Mouse (Mus musculus): ENCODE data around the gene Ntmt1. TPM values are rescaled to one million over a fixed set of nuclear protein-coding genes. Genes with fewer than 3 reads are reported as not detected.

The Ntmt1 gene
- polyA plus RNA-seq, 1 experiment from 2014 or later, result 110 TPM

DNA sequence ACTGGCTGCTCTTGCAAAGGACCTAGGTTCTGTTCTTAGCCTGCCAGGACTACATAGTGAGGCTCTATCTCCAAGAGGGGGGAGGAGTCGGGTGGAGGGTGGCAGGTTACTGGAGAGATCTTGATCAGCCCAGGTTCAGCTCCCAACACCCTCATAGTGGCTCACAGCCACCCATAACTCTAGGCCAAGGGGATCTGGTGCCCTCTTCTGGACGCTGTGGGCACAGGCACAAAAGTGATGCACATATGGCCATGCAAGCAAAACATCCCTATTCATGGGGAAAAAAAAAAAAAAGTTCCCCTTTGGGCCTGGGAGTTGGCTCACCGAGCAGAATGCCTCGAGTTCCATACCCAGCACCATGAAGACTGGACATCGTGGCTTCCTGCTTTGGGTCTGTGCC, 21.7 kb downstream of the Ntmt1 start:
- no peaks in the 10 kb centered on the region for H3K27me3 ChIP-seq
- peaks cover 18% of the 10 kb centered on the region for H3K4me1 ChIP-seq (replicated peaks)
- H3K9ac ChIP-seq, result no peak overlapping the region
- 36% methylated on average over 5 of the region's 5 CpGs for WGBS
- H3K27ac ChIP-seq (replicated peaks), result no peak overlapping the region
- no peak overlapping the region for H3K4me3 ChIP-seq
- H3K9me3 ChIP-seq, result no peaks in the 10 kb centered on the region
- peaks cover 16% of the 10 kb centered on the region for H3K36me3 ChIP-seq
- no peak for ATAC-seq (ENCODE audit: low FRiP score, low read depth)
- H3K4me2 ChIP-seq, result no peak overlapping the region

DNA sequence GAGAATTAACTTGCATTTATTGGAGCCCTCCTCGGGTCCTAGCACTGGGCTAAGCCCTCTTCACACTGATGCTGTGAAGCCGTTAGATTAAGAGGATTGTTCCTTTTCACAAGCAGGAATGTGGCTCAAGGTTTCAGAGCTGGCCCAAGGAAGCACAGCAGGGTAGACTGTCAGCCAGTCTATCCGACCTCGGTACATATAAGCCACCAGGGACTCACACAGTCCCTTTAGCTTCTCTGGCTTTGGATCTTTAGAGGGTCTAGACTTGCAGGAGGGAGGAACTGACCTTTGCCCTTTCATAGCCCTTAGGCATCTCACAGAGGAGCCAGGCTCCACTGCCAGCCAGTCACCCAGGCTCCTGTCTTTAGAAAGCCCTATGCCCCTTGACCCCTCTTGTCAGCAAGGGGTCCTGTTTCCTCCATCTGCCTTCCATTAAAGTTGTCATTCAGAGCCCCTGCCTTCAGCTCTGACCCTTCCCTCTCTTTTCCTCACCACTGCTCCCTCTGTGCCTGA, 22.7 kb downstream of the Ntmt1 start, which contains the start of gene Asb6:
Gene Asb6, minus strand, starts transcription at position 51 of the 513 bp plus-strand sequence.
- H3K9me3 ChIP-seq, result no peaks in the 10 kb centered on the region
- WGBS, result 14% methylated on average over 4 of the region's 4 CpGs
- H3K4me1 ChIP-seq (replicated peaks), result peaks cover 18% of the 10 kb centered on the region
- no peak within 1 kb of the TSS for H3K27ac ChIP-seq (replicated peaks)
- ATAC-seq (ENCODE audit: low FRiP score, low read depth), result no peak
- no peak within 1 kb of the TSS for H3K4me3 ChIP-seq
- no peak within 1 kb of the TSS for H3K9ac ChIP-seq
- peaks cover 6% of the 10 kb centered on the region for H3K36me3 ChIP-seq
- no peaks in the 10 kb centered on the region for H3K27me3 ChIP-seq
- no peak within 1 kb of the TSS for H3K4me2 ChIP-seq

DNA sequence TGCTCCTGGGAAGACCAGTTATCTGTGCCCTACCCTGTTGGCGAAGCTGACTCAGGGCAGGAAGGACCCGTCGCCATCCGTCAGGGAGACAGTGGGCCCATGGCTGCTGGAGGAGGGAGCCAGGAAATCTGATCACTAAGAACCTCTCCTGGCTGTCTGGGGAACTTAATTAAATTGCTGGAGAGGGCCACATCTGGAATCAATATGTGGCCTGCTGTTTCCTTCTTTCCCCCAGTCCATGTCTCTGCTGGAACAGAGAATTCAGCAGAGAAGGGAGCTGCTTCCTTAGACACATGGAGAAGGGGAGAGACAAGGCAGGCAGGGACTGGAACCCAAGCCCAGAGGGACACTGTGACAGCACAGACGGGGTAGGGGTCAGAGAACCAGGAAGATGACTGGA, 26.0 kb downstream of the Ntmt1 start:
- 56% methylated on average over 5 of the region's 5 CpGs for WGBS

DNA sequence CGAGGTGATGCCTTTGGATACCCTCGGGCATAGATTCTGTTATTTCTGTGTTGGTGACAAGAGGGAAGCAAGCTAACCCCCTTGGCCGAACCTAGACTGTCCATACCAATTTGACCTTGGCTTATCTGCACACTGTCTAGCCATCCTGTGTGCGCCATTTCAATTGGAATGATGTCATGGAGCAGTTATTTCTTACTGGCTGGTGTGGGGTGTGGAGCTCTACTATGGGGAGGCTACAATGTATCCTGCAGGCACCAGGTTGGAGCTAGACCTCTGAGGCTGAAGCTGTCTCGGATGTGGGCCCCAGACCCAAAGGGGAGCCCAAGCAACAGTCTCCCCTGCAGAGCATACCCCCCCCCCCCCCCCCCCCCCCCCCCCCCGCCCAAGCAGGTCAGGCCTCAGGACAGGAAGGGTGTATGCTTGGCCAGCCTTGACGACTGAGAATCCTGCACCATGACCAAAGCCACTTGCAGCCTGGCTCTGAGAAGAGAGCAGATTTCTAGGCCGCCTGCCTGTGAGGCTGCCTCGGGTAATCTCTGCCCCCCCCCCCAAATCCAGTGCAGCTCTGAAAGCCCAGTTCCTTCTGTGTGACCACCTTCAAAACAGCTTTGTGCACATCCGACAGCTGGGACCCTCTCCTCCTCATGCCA, 26.9 kb downstream of the Ntmt1 start, which contains the start of gene Prrx2:
Gene Prrx2, plus strand, starts transcription at position 600 of the 650 bp plus-strand sequence.
- H3K27me3 ChIP-seq, result no peaks in the 10 kb centered on the region
- H3K9ac ChIP-seq, result no peak within 1 kb of the TSS
- no peak for ATAC-seq (ENCODE audit: low FRiP score, low read depth)
- H3K4me1 ChIP-seq (replicated peaks), result peaks cover 5% of the 10 kb centered on the region; the same call in 1 of the 2 replicates
- H3K9me3 ChIP-seq, result no peaks in the 10 kb centered on the region
- no peak within 1 kb of the TSS for H3K4me3 ChIP-seq
- no peak within 1 kb of the TSS for H3K27ac ChIP-seq (replicated peaks)
- WGBS, result 74% methylated on average over 8 of the region's 10 CpGs
- H3K36me3 ChIP-seq, result no peaks in the 10 kb centered on the region
- no peak within 1 kb of the TSS for H3K4me2 ChIP-seq

More for the DNA sequence above, 26.0 kb downstream of the Ntmt1 start:
- H3K9me3 ChIP-seq, result no peaks in the 10 kb centered on the region
- no peak overlapping the region for H3K9ac ChIP-seq
- H3K4me3 ChIP-seq, result no peak overlapping the region
- no peak for ATAC-seq (ENCODE audit: low FRiP score, low read depth)
- H3K4me1 ChIP-seq (replicated peaks), result peaks cover 5% of the 10 kb centered on the region; the same call in 1 of the 2 replicates
- H3K36me3 ChIP-seq, result no peaks in the 10 kb centered on the region
- no peaks in the 10 kb centered on the region for H3K27me3 ChIP-seq
- no peak overlapping the region for H3K27ac ChIP-seq (replicated peaks)
- no peak overlapping the region for H3K4me2 ChIP-seq

DNA sequence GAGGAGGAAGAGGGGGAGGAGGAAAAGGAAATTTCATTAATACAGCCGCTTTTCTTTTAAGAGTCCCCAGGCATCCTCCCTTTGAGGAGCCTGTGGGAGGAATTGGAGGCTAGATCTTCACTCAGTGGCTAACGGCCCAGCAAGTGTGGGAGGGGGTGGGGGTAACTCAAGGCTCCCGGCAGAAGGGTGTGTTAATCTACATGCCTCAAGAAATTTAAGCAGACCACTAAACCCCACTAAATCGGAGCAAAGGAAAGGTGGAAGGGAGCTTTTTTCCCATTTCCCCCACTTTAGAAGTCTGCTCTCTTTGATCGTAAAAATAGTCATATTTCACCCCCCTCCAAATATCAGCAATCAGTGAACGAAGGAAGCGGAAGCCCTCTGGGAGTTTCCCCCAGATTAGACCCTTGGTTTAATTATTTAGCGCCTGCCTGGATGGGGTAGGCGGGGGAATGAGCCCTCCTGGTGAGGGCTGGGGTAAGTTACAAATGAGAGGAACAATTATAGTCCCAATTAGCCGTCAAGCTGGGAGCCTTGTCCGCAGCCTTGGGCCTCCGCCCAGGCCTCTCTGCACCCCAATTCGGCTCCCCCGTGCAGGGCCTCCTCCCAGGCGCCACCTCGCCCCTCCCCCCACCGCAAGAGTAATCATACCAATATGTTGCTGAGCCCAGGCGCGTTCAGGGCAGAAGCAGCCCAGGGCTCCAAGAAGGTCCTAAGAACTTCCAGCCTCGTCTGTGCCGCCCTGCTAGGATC, 28.8 kb downstream of the Ntmt1 start:
- ATAC-seq (ENCODE audit: low FRiP score, low read depth), result no peak
- H3K9ac ChIP-seq, result no peak overlapping the region
- no peak overlapping the region for H3K4me2 ChIP-seq
- no peaks in the 10 kb centered on the region for H3K27me3 ChIP-seq
- no peaks in the 10 kb centered on the region for H3K36me3 ChIP-seq
- WGBS, result 15% methylated on average over 21 of the region's 21 CpGs
- H3K27ac ChIP-seq (replicated peaks), result no peak overlapping the region
- no peaks in the 10 kb centered on the region for H3K9me3 ChIP-seq
- H3K4me3 ChIP-seq, result no peak overlapping the region
- H3K4me1 ChIP-seq (replicated peaks), result peaks cover 5% of the 10 kb centered on the region; the same call in 1 of the 2 replicates

DNA sequence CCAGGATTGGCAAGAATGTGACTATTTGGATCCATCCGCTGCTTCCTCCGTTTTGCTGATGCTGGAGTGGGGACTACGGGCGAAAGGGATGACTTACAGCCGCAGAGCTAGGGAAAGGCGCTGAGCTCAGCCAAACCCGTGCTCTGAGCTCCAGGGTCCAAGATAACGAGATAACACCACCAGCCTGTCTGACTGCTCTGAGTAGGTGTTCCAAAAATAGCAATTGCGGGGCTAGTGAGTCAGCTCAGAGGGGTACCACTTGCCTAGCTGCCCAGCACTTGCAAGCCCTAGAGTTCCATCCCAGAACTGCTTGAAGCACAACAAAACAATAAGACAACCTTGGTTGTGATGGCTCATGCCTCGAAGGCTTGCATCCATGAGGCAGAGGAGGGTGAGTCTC, 35.0 kb downstream of the Ntmt1 start:
- no peak for ATAC-seq (ENCODE audit: low FRiP score, low read depth)
- WGBS, result 65% methylated on average over 10 of the region's 10 CpGs
- no peak overlapping the region for H3K4me3 ChIP-seq
- H3K4me1 ChIP-seq (replicated peaks), result peaks cover 8% of the 10 kb centered on the region
- H3K9me3 ChIP-seq, result no peaks in the 10 kb centered on the region
- H3K27me3 ChIP-seq, result peaks cover 32% of the 10 kb centered on the region
- H3K36me3 ChIP-seq, result no peaks in the 10 kb centered on the region
- no peak overlapping the region for H3K4me2 ChIP-seq
- H3K9ac ChIP-seq, result no peak overlapping the region
- no peak overlapping the region for H3K27ac ChIP-seq (replicated peaks)

DNA sequence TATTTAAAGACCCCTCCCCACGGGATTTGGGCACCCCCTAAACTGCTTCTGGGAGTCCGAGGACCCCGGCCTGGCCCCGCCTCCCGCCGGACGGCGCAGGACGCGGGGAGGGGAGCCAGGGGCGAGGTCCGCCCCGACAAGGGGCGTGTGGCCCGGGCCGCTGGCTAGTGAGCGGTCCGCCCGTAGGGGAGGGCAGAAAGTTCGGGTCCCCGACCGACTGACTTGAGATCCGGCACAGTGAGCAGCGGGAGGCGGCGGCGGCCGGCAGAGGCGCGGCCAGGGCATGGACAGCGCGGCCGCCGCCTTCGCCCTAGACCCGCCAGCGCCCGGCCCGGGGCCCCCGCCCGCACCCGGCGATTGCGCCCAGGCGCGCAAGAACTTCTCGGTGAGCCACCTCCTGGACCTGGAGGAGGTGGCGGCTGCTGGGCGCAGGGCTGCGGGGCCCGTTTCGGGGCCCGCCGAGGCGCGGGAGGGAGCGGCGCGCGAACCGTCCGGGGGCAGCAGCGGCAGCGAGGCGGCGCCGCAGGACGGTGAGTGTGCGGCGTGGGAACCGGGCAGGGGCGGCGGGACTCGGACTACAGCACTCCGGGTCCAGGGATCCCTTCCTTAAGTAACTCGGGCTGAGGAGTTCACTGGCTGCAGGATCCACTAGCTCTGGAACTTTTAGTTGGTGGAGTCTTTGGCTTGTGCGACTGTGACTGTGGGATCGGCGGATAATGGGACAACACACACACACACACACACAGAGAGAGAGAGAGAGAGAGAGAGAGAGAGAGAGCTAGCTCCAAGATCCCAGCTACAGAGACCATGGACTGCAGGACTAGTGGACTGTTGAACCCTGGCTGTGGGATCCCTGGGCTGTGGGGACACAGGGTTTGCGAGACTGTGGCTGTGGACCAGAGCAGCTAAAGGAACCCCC, 37.8 kb downstream of the Ntmt1 start:
- no peak for ATAC-seq (ENCODE audit: low FRiP score, low read depth)
- H3K9ac ChIP-seq, result peak overlapping the region; percentile 47
- H3K9me3 ChIP-seq, result no peaks in the 10 kb centered on the region
- peak overlapping the region; percentile 85 for H3K4me2 ChIP-seq
- 1% methylated on average over 67 of the region's 80 CpGs for WGBS
- H3K4me1 ChIP-seq (replicated peaks), result peaks cover 8% of the 10 kb centered on the region
- peak overlapping the region; percentile 44 for H3K4me3 ChIP-seq
- H3K27ac ChIP-seq (replicated peaks), result no peak overlapping the region
- no peaks in the 10 kb centered on the region for H3K36me3 ChIP-seq
- H3K27me3 ChIP-seq, result peaks cover 32% of the 10 kb centered on the region

DNA sequence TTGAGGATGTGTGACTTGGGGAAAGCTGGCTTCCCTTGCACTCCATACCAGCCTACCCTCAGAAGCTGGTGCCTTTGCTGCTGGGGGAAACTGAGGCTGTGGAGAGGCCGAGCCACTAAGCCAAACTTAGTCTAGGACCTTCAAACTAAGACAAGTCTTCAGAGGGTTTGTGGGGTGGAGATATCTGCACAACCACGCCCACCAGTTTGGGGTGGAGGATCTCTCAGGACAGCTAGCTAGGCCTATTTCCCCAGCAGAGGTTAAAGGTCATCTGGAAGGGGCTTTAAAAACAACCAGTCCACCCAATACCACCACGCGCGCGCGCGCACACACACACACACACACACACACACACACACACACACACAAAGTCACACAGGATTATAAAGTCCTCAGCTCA, 38.6 kb downstream of the Ntmt1 start:
- H3K4me3 ChIP-seq, result no peak overlapping the region
- peaks cover 8% of the 10 kb centered on the region for H3K4me1 ChIP-seq (replicated peaks)
- H3K27me3 ChIP-seq, result peaks cover 32% of the 10 kb centered on the region
- no peaks in the 10 kb centered on the region for H3K36me3 ChIP-seq
- no peak for ATAC-seq (ENCODE audit: low FRiP score, low read depth)
- H3K9me3 ChIP-seq, result no peaks in the 10 kb centered on the region
- H3K9ac ChIP-seq, result no peak overlapping the region
- WGBS, result 79% methylated on average over 8 of the region's 8 CpGs
- H3K4me2 ChIP-seq, result peak overlapping the region; percentile 85
- no peak overlapping the region for H3K27ac ChIP-seq (replicated peaks)

DNA sequence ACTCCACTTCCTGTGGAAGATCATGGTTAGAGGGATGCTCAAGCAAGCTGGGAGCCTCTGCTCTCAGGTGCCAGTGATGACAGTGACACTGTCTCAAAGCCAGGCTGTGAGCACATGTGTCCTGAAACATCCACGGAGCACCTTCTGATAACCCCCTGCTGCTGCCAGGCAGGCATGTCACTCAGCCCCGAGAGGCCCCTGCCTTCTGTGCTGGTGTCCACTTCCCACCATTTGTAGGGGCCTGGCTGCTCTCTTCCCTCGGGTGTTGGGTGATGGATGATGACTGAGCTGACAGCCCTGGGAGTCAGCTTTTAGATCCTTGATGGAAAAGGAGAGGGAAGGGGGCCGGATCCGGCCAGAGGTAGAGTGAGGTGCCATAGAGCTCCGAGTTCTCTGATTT, 39.1 kb downstream of the Ntmt1 start:
- H3K4me2 ChIP-seq, result no peak overlapping the region
- no peak overlapping the region for H3K9ac ChIP-seq
- H3K4me3 ChIP-seq, result no peak overlapping the region
- H3K9me3 ChIP-seq, result no peaks in the 10 kb centered on the region
- no peaks in the 10 kb centered on the region for H3K36me3 ChIP-seq
- no peak for ATAC-seq (ENCODE audit: low FRiP score, low read depth)
- WGBS, result 23% methylated on average over 6 of the region's 6 CpGs
- peaks cover 32% of the 10 kb centered on the region for H3K27me3 ChIP-seq
- no peak overlapping the region for H3K27ac ChIP-seq (replicated peaks)
- peaks cover 8% of the 10 kb centered on the region for H3K4me1 ChIP-seq (replicated peaks)

DNA sequence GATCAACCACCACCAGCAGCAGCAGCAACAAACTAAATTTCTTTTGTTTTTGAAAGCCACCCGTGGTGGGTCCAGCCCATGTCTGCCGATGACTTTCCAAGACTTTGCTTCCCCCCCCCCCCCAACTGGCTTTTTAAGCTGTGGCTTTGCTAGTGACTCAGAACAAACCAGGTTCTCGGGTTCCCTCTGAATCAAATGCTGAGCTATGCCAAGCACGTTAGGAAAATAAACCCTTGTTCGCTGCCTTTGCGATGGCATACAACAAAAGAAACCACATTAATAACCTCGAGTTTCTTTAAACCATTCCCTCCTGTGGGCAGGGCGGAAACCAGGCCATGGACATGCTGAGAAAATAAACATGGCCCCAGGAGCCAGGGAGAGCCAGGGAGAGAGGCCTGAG, 40.6 kb downstream of the Ntmt1 start:
- no peak overlapping the region for H3K4me2 ChIP-seq
- H3K36me3 ChIP-seq, result no peaks in the 10 kb centered on the region
- WGBS, result 65% methylated on average over 8 of the region's 8 CpGs
- no peaks in the 10 kb centered on the region for H3K9me3 ChIP-seq
- no peak overlapping the region for H3K4me3 ChIP-seq
- no peak for ATAC-seq (ENCODE audit: low FRiP score, low read depth)
- no peak overlapping the region for H3K27ac ChIP-seq (replicated peaks)
- H3K4me1 ChIP-seq (replicated peaks), result peaks cover 19% of the 10 kb centered on the region
- no peak overlapping the region for H3K9ac ChIP-seq
- peaks cover 27% of the 10 kb centered on the region for H3K27me3 ChIP-seq

DNA sequence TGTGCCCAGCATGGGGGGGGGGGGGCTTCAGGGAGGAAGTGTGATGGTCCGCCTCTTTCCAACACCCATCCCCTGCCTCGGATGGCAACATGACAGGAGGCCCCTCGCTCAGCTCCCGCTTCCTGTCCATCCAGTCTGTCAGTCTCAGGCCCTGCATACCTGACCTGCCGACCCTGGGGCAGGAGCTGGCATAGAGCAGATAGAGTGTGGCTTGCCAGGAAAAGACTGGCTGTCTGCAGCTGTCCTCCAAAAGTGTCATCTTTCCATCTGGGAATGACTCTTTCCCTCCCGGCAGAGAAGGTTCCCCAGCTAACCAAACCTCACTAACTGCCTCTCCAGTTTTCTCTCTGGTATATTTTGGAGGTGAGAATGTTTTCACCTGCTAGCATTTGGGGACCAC, 43.0 kb downstream of the Ntmt1 start:
- WGBS, result 81% methylated on average over 5 of the region's 6 CpGs
- peaks cover 11% of the 10 kb centered on the region for H3K27me3 ChIP-seq
- H3K36me3 ChIP-seq, result no peaks in the 10 kb centered on the region
- no peak for ATAC-seq (ENCODE audit: low FRiP score, low read depth)
- no peak overlapping the region for H3K4me3 ChIP-seq
- no peak overlapping the region for H3K27ac ChIP-seq (replicated peaks)
- H3K4me2 ChIP-seq, result no peak overlapping the region
- peaks cover 15% of the 10 kb centered on the region for H3K4me1 ChIP-seq (replicated peaks)
- H3K9me3 ChIP-seq, result no peaks in the 10 kb centered on the region
- H3K9ac ChIP-seq, result no peak overlapping the region

All from hindbrain, embryonic 15.5 days (tissue).